Mouse (Mus musculus) spleen, adult 2 months (tissue): ENCODE data around the gene Nptxr.

Source experiments
- CTCF ChIP-seq: fragments of 200-500 bp; IDR thresholded peaks from 2 replicates; pipeline ENCODE4 v1.5.1; 2011; ENCODE audit warnings: mild to moderate bottlenecking, inconsistent platforms; ENCODE audit not compliant: insufficient read depth, insufficient read length, insufficient replicate concordance; ENCODE audit errors: extremely low read depth
- POLR2A ChIP-seq: fragments of 200-500 bp; IDR thresholded peaks from 2 replicates; pipeline ENCODE4 v1.6.1; 2011; ENCODE audit warnings: low read depth, low read length, inconsistent platforms

DNA sequence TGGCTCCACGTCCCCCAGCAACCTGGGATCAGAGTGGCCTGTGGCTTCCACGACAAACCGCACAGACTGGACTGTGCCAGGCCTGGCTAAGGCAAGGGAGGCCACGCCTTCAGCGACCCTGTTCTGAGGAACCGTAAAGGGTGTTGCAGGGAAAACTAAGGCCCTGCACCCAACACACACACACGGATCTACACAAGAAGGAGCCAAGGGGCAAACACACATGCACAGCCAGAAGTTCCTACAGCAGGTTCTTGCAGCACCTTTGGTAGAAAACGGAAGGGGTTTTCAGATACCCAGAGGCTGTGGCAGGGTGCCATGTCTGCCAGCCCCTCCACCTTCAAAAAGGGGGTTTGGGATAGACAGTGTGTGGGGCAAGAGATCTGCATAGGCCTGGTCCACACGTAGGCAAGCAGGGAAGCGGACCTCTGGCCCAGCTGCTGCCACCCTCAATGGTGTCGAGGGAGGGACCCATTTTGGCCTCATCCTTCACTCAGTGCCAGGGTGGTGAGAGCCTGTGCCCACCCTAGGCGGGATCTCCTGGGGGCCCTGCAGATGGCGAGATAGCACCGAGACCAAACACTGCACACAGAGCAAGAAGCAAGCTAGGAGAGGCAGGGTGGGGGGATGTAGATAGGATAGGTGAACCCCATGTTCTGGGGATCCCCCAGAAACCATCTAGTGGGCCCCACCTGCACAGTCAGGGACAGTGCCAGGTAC is 22.7 kb upstream of the Nptxr start:
- TF ChIP-seq CTCF: no peak
- TF ChIP-seq POLR2A: no peak
